Mouse (Mus musculus) activated CD4-positive, CD25-positive, alpha-beta regulatory T cell, adult 4 months (primary cell): Measurements from ENCODE around the gene Snrnp40. TPM values are rescaled to one million over a fixed set of nuclear protein-coding genes. Genes with fewer than 3 reads are reported as not detected.

Source experiments
- ATAC-seq: one replicate; pipeline ENCODE4 v1.8.0; 2017
- polyA plus RNA-seq, 2 experiments: library from polyadenylated mRNA; unstranded; fragments of 100-300 nt; shearing (Covaris generic); gene quantifications; one replicate each; pipeline ENCODE4 v1.2.1; 2017

The Snrnp40 gene
- 10 to 100 TPM; 65.1 to 71.2 TPM for polyA plus RNA-seq

GRCm38 (mm10) chr4:130359486-130360237, at the start of gene Snrnp40, which contains the start of gene Zcchc17:
Gene Snrnp40 (plus strand): TSS chr4:130360132.
Gene Zcchc17 (minus strand): TSS chr4:130359943.
- peak; percentile 99 for ATAC-seq

GRCm38 (mm10) chr4:130312526-130312925, 47.4 kb upstream of the Snrnp40 start:
- ATAC-seq, result no peak

- ATAC-seq, result no peak
These were observed 46.4 kb upstream of the Snrnp40 start for GRCm38 (mm10) chr4:130313552-130313951.

- no peak for ATAC-seq
These were observed 44.0 kb upstream of the Snrnp40 start for GRCm38 (mm10) chr4:130315771-130316527.

GRCm38 (mm10) chr4:130316691-130317090, 43.2 kb upstream of the Snrnp40 start:
- no peak for ATAC-seq

GRCm38 (mm10) chr4:130318122-130318521, 41.8 kb upstream of the Snrnp40 start:
- no peak for ATAC-seq

- no peak for ATAC-seq
These were observed 40.4 kb upstream of the Snrnp40 start for GRCm38 (mm10) chr4:130319564-130319963.

- no peak for ATAC-seq
These were observed 38.3 kb upstream of the Snrnp40 start for GRCm38 (mm10) chr4:130321640-130322039.

GRCm38 (mm10) chr4:130322567-130322966, 37.4 kb upstream of the Snrnp40 start:
- ATAC-seq, result no peak

GRCm38 (mm10) chr4:130323165-130323564, 36.8 kb upstream of the Snrnp40 start:
- no peak for ATAC-seq

GRCm38 (mm10) chr4:130323607-130324006, 36.3 kb upstream of the Snrnp40 start:
- ATAC-seq, result no peak

GRCm38 (mm10) chr4:130325446-130325845, 34.5 kb upstream of the Snrnp40 start:
- no peak for ATAC-seq

- ATAC-seq, result no peak
These were observed 32.6 kb upstream of the Snrnp40 start for GRCm38 (mm10) chr4:130327366-130327765.

GRCm38 (mm10) chr4:130335867-130336266, 24.1 kb upstream of the Snrnp40 start:
- ATAC-seq, result no peak

- ATAC-seq, result peak; percentile 46
These were observed 18.2 kb upstream of the Snrnp40 start for GRCm38 (mm10) chr4:130341691-130342090.

- ATAC-seq, result no peak
These were observed 10.3 kb upstream of the Snrnp40 start for GRCm38 (mm10) chr4:130349666-130350065.

- ATAC-seq, result no peak
These were observed 9.1 kb upstream of the Snrnp40 start for GRCm38 (mm10) chr4:130350690-130351422.

GRCm38 (mm10) chr4:130352588-130352987, 7.3 kb upstream of the Snrnp40 start:
- no peak for ATAC-seq

GRCm38 (mm10) chr4:130357946-130358345, 2.0 kb upstream of the Snrnp40 start:
- no peak for ATAC-seq

GRCm38 (mm10) chr4:130360238-130360590, 282 bp downstream of the Snrnp40 start:
- peak; percentile 13 for ATAC-seq

GRCm38 (mm10) chr4:130376675-130377074, 16.7 kb downstream of the Snrnp40 start:
- no peak for ATAC-seq

GRCm38 (mm10) chr4:130377500-130377899, 17.6 kb downstream of the Snrnp40 start:
- no peak for ATAC-seq

GRCm38 (mm10) chr4:130379181-130379580, 19.2 kb downstream of the Snrnp40 start:
- ATAC-seq, result no peak
